Comparison of ENCODE assay signal across 1 mouse cellular context in the genomic region with DNA sequence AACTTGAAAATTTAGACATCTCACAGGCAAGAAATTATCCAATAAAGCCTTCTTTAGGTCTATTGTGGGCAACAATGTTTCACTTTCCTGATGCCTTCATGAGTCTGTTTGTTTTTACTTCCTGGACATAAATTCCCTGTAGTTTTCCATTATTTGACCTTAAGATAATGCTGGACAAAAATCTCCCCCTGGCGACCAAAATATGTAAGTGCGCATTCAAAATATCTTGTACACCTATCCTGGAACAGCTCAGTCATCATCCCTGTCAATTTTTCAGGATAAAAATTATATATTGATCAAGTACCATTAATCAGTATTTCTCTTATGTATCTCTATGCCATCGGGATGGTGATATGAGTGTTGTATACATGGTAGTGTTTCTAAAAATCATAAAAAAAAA.
TF ChIP-seq lines count a peak whose summit lies in the region.

No protein-coding gene starts in this region.

TF ChIP-seq in MEL, 35 proteins besides CTCF, POLR2A, EP300 and RAD21:
- TF ChIP-seq KAT2A (conservative IDR thresholded peaks at IDR 0.05; ENCODE audit: low read depth, low read length) (no peak), SMC3 (IDR thresholded peaks at IDR 0.05; ENCODE audit: low read depth, low read length) (peak; percentile 72)
